Mouse (Mus musculus) 3T3-L1 (cell line): ENCODE measurements around the gene Gm4312.
A peak's percentile ranks its signal among the peaks of the same experiment; 100 is the strongest.
"Not testable (repeated sequence)": the region's sequence is repeated elsewhere in the genome, so short reads cannot be mapped to it uniquely, and the experiment has no call there.

Experiments
- DNase-seq: peaks from one replicate; pipeline ENCODE4 v3.0.0-alpha.2; 2015; ENCODE audit warnings: low read depth, low spot score

Gene Gm4312

DNA sequence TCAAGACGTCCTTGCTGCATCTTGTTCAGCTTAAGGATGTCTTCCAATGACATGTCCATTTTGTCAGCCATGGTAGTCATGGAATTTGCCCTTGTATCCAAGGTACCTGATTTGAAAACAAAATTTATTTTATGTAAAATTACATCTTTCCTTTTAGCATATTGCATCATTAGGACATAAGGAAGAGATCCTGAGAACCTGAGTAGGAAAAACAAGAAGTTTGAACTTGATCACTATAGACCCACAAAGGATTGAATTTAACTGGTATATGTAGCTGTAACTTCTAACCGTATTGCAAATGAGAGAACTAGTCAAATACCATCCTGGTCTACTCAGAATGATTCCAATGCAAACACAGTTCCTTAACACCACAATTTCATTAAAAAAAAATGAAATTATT lies at the start of gene Gm4312:
Gene Gm4312, minus strand, starts transcription at position 101 of the 400 bp plus-strand sequence.
- DNase-seq: not testable (repeated sequence)

DNA sequence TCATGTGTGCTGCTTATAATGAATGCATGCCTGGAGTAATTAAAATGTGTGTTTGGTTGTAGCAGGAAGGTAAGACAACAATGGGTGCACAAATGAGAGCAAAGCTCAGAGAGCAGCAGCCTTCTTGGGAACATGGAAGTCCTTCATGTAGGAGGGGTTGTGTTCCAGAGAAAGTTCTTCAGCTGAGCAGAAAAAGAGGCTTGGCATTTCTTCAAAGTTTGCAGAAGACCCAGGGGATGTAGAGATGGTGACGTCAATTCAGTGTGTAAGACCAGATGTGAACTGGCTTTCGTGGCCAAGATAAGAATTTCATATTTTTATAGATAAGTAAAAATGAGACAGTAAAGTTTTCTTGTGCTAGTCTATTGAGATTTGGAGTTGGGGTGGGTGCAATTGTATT lies 45.2 kb upstream of the Gm4312 start:
- peak; percentile 21 for DNase-seq

DNA sequence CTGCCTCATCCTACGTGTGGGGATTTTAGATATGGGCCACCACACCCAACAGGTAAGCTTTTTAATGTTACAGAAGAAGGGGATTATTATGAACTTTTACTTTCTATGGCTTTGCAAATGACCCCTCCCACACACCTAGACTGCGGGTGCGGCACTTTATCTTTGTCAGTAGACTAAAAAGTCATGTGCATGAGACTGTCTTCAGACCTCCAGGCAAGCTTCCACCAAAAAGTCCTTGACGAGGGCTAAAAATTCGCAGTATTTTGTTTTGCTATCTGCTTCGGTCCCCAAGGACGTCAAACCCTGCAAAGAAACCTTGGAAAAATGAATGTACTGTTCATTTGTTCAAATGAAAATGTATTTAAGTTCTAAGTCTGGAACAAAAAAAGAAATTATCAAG lies 33.2 kb upstream of the Gm4312 start:
- DNase-seq: no peak

DNA sequence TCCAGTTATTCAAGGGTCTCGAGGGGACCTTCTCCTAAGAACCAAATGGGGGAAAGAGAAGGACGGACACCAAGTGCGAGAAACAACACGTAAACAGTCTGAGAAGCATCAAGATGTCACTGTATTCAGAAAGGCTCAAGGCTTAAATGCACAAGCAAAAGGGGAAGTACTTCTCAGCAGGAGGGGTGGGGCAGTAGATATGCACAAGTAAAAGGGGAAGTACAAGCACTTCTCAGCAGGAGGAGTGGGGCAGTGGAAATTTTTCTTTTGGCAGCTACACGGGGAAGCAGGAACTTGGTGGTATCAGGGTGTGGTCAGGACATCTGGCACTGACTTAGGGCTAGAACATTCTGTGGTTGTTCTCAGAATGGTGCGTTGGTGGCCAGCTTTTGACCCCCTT lies 19.9 kb upstream of the Gm4312 start:
- peak; percentile 13 for DNase-seq

DNA sequence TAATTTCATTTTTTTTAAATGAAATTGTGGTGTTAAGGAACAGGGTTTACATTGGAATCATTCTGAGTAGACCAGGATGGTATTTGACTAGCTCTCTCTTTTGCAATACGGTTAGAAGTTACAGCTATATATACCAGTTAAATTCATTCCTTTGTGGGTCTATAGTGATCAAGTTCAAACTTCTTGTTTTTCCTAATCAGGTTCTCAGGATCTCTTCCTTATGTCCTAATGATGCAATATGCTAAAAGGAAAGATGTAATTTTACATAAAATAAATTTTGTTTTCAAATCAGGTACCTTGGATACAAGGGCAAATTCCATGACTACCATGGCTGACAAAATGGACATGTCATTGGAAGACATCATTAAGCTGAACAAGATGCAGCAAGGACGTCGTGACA lies 21.3 kb downstream of the Gm4312 start, which contains the start of gene Gm4307:
Gene Gm4307, plus strand, starts transcription at position 301 of the 400 bp plus-strand sequence.
- not testable (repeated sequence) for DNase-seq

DNA sequence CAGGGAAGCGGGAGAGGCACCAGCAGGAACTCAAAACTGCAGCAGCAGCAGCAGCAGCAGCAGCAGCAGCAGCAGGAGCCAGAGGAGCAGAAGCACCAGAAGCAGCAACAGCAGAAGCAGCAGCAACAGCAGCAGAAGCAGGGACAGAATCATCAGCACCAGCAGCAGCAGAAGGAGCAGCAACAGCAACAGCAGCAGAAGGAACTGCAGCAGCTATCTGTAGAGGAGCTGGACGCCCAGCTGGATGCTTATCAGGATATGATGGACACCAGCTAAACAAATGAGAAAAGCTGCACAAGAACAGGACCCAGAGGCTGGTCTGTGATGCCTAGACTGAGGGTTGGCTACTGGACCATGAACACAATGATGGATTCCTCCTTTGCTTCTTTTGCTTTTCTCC lies 25.5 kb downstream of the Gm4312 start:
- not testable (repeated sequence) for DNase-seq

DNA sequence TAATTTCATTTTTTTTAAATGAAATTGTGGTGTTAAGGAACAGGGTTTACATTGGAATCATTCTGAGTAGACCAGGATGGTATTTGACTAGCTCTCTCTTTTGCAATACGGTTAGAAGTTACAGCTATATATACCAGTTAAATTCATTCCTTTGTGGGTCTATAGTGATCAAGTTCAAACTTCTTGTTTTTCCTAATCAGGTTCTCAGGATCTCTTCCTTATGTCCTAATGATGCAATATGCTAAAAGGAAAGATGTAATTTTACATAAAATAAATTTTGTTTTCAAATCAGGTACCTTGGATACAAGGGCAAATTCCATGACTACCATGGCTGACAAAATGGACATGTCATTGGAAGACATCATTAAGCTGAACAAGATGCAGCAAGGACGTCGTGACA lies 31.6 kb downstream of the Gm4312 start, which contains the start of gene Gm4305:
Gene Gm4305, plus strand, starts transcription at position 301 of the 400 bp plus-strand sequence.
- DNase-seq: not testable (repeated sequence)

DNA sequence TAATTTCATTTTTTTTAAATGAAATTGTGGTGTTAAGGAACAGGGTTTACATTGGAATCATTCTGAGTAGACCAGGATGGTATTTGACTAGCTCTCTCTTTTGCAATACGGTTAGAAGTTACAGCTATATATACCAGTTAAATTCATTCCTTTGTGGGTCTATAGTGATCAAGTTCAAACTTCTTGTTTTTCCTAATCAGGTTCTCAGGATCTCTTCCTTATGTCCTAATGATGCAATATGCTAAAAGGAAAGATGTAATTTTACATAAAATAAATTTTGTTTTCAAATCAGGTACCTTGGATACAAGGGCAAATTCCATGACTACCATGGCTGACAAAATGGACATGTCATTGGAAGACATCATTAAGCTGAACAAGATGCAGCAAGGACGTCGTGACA lies 36.7 kb downstream of the Gm4312 start, which contains the start of gene Gm4303:
Gene Gm4303, plus strand, starts transcription at position 301 of the 400 bp plus-strand sequence.
- DNase-seq: not testable (repeated sequence)

DNA sequence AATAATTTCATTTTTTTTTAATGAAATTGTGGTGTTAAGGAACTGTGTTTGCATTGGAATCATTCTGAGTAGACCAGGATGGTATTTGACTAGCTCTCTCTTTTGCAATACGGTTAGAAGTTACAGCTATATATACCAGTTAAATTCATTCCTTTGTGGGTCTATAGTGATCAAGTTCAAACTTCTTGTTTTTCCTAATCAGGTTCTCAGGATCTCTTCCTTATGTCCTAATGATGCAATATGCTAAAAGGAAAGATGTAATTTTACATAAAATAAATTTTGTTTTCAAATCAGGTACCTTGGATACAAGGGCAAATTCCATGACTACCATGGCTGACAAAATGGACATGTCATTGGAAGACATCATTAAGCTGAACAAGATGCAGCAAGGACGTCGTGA lies 41.8 kb downstream of the Gm4312 start, which contains the start of gene Gm4302:
Gene Gm4302, plus strand, starts transcription at position 301 of the 400 bp plus-strand sequence.
- DNase-seq: not testable (repeated sequence)

DNA sequence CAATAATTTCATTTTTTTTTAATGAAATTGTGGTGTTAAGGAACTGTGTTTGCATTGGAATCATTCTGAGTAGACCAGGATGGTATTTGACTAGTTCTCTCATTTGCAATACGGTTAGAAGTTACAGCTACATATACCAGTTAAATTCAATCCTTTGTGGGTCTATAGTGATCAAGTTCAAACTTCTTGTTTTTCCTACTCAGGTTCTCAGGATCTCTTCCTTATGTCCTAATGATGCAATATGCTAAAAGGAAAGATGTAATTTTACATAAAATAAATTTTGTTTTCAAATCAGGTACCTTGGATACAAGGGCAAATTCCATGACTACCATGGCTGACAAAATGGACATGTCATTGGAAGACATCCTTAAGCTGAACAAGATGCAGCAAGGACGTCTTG lies 47.0 kb downstream of the Gm4312 start, which contains the start of gene Gm4301:
Gene Gm4301, plus strand, starts transcription at position 301 of the 400 bp plus-strand sequence.
- not testable (repeated sequence) for DNase-seq
